Mouse (Mus musculus) fibroblast of lung, adult 2 months (primary cell): ENCODE measurements around the gene Fam166b.
A peak's percentile ranks its signal among the peaks of the same experiment; 100 is the strongest.

Experiments
- DNase-seq: peaks from one replicate; pipeline ENCODE4 v3.0.0-alpha.2; 2011; ENCODE audit warnings: low read depth

Gene Fam166b

GRCm38 (mm10) chr4:43428180-43428861 is 613 bp downstream of the Fam166b start:
- DNase-seq: no peak

GRCm38 (mm10) chr4:43427501-43428179 is 1.3 kb downstream of the Fam166b start:
- DNase-seq: no peak

- no peak for DNase-seq
These were observed 2.4 kb downstream of the Fam166b start for GRCm38 (mm10) chr4:43426487-43426886.

GRCm38 (mm10) chr4:43425648-43426380 is 3.1 kb downstream of the Fam166b start:
- no peak for DNase-seq

GRCm38 (mm10) chr4:43425197-43425596 is 3.7 kb downstream of the Fam166b start:
- no peak for DNase-seq

- no peak for DNase-seq
These were observed 4.9 kb downstream of the Fam166b start for GRCm38 (mm10) chr4:43424072-43424471.

- DNase-seq: no peak
These were observed 5.5 kb downstream of the Fam166b start for GRCm38 (mm10) chr4:43423267-43423934.

- no peak for DNase-seq
These were observed 7.2 kb downstream of the Fam166b start for GRCm38 (mm10) chr4:43421632-43422240.

- peak; percentile 81 for DNase-seq
These were observed 8.6 kb downstream of the Fam166b start for GRCm38 (mm10) chr4:43420305-43420704.

- DNase-seq: no peak
These were observed 9.1 kb downstream of the Fam166b start for GRCm38 (mm10) chr4:43419801-43420281.

- DNase-seq: no peak
These were observed 9.8 kb downstream of the Fam166b start for GRCm38 (mm10) chr4:43418973-43419656.

GRCm38 (mm10) chr4:43418450-43418849 is 10.5 kb downstream of the Fam166b start:
- no peak for DNase-seq

GRCm38 (mm10) chr4:43417269-43418062 is 11.5 kb downstream of the Fam166b start:
- no peak for DNase-seq

- no peak for DNase-seq
These were observed 12.9 kb downstream of the Fam166b start for GRCm38 (mm10) chr4:43416071-43416490.

GRCm38 (mm10) chr4:43415221-43416070 is 13.5 kb downstream of the Fam166b start:
- no peak for DNase-seq

- DNase-seq: no peak
These were observed 14.2 kb downstream of the Fam166b start for GRCm38 (mm10) chr4:43414761-43415160.

GRCm38 (mm10) chr4:43407071-43407920 is 21.6 kb downstream of the Fam166b start:
- DNase-seq: no peak
